In genomic region chr1:161979536-161979935, GRCm38 (mm10) we compare ENCODE assay signal across 25 mouse cellular contexts. TPM values are rescaled to one million over a fixed set of nuclear protein-coding genes. Genes with fewer than 3 reads are reported as not detected.
DNase-seq lines count a peak whose midpoint lies in the region; ATAC-seq and TF ChIP-seq lines count a peak whose summit lies in the region.
"Had no signal": no experiment of that assay in that cellular context is flagged by ENCODE, and none has a peak within 500 bp of the region (broad histone marks: within the 10 kb centered on the region; RNA-seq: fewer than 3 reads in every experiment).

Gene 4930558K02Rik (minus strand): TSS chr1:161979636.

- no peak for ATAC-seq in embryonic facial prominence, embryonic 15.5 days (ENCODE audit: insufficient number of reproducible peaks, low FRiP score, low TSS enrichment, low read depth)
- no peak for ATAC-seq in limb, embryonic 12.5 days (ENCODE audit: insufficient number of reproducible peaks, insufficient read depth, low FRiP score, low TSS enrichment, low read depth)
- ATAC-seq: forebrain, embryonic 15.5 days; intestine, embryonic 16.5 days had no signal

- TF ChIP-seq POLR2A in testis, adult 2 months (IDR thresholded peaks at IDR 0.05; ENCODE audit: control insufficient read depth, low read depth, low read length): no peak

- H3K4me3 ChIP-seq in testis, adult 2 months (ENCODE audit: control insufficient read depth, low read depth, low read length): peak within 1 kb of the TSS; percentile 46
- H3K4me3 ChIP-seq in embryonic facial prominence, embryonic 15.5 days (replicated peaks): no peak within 1 kb of the TSS
- no peak within 1 kb of the TSS for H3K4me3 ChIP-seq in limb, embryonic 12.5 days (replicated peaks)
- H3K4me3 ChIP-seq: erythroblast, embryonic 14.5 days; forebrain, embryonic 15.5 days; heart, adult 2 months; heart, embryonic 12.5 days; hindbrain, embryonic 10.5 days; hindbrain, embryonic 15.5 days had no signal

- H3K4me1 ChIP-seq in testis, adult 2 months (ENCODE audit: control insufficient read depth, insufficient read depth, low read length): peaks cover 12% of the 10 kb centered on the region
- H3K4me1 ChIP-seq in embryonic facial prominence, embryonic 15.5 days: peaks cover 44% of the 10 kb centered on the region
- H3K4me1 ChIP-seq in limb, embryonic 12.5 days (replicated peaks): peaks cover 67% of the 10 kb centered on the region

- H3K9ac ChIP-seq in embryonic facial prominence, embryonic 15.5 days: no peak within 1 kb of the TSS
- H3K9ac ChIP-seq in limb, embryonic 12.5 days (replicated peaks): no peak within 1 kb of the TSS
- H3K9ac ChIP-seq: forebrain, embryonic 15.5 days; heart, embryonic 12.5 days; hindbrain, embryonic 15.5 days had no signal

- H3K27ac ChIP-seq in testis, adult 2 months (ENCODE audit: control insufficient read depth, insufficient read depth, low read depth, low read length): no peak within 1 kb of the TSS
- peak within 1 kb of the TSS; percentile 80 for H3K27ac ChIP-seq in embryonic facial prominence, embryonic 15.5 days (replicated peaks)
- peak within 1 kb of the TSS; percentile 91 for H3K27ac ChIP-seq in limb, embryonic 12.5 days
- H3K27ac ChIP-seq: forebrain, embryonic 15.5 days; heart, adult 2 months; hindbrain, embryonic 10.5 days; hindbrain, embryonic 15.5 days had no signal

- H3K9me3 ChIP-seq in embryonic facial prominence, embryonic 15.5 days (replicated peaks): no peaks in the 10 kb centered on the region
- no peaks in the 10 kb centered on the region for H3K9me3 ChIP-seq in limb, embryonic 12.5 days
- H3K9me3 ChIP-seq: forebrain, embryonic 15.5 days; heart, embryonic 12.5 days; hindbrain, embryonic 10.5 days; hindbrain, embryonic 15.5 days had no signal

- no peak within 1 kb of the TSS for H3K4me2 ChIP-seq in embryonic facial prominence, embryonic 15.5 days (replicated peaks)
- no peak within 1 kb of the TSS for H3K4me2 ChIP-seq in limb, embryonic 12.5 days
- H3K4me2 ChIP-seq: forebrain, embryonic 15.5 days; heart, embryonic 12.5 days; hindbrain, embryonic 15.5 days had no signal

- H3K27me3 ChIP-seq in testis, adult 2 months (ENCODE audit: control insufficient read depth, insufficient read depth, low read length): no peaks in the 10 kb centered on the region
- H3K27me3 ChIP-seq in embryonic facial prominence, embryonic 15.5 days: no peaks in the 10 kb centered on the region
- H3K27me3 ChIP-seq in limb, embryonic 12.5 days: no peaks in the 10 kb centered on the region
- H3K27me3 ChIP-seq: forebrain, embryonic 15.5 days; heart, embryonic 12.5 days; hindbrain, embryonic 15.5 days had no signal

- 79% methylated on average over 1 of the region's 1 CpGs for WGBS in embryonic facial prominence, embryonic 15.5 days
- 86% methylated on average over 1 of the region's 1 CpGs for WGBS in limb, embryonic 12.5 days

- H3K36me3 ChIP-seq in testis, adult 2 months (ENCODE audit: control insufficient read depth, insufficient read depth, low read length): no peaks in the 10 kb centered on the region
- H3K36me3 ChIP-seq in embryonic facial prominence, embryonic 15.5 days: no peaks in the 10 kb centered on the region
- H3K36me3 ChIP-seq in limb, embryonic 12.5 days: no peaks in the 10 kb centered on the region
- H3K36me3 ChIP-seq: forebrain, embryonic 15.5 days; heart, embryonic 12.5 days; hindbrain, embryonic 10.5 days; hindbrain, embryonic 15.5 days had no signal

- DNase-seq in testis, postnatal 10 days (ENCODE audit: low spot score): no peak
- DNase-seq in adrenal gland, postnatal 4 days (ENCODE audit: low spot score in 2 of 2): no peak
- no peak for DNase-seq in layer of hippocampus, adult 9-10 months (ENCODE audit: low spot score)
- DNase-seq in gastrocnemius, postnatal 10 days: no peak
- DNase-seq: adrenal gland, adult 8-10 months; cerebellum, adult 11-12 months; cerebellum, adult 9-10 months; cerebellum, postnatal 25 days; heart, adult 2 months had no signal

- no peak for TF ChIP-seq CTCF in testis, adult 2 months (IDR thresholded peaks at IDR 0.05; ENCODE audit: control insufficient read depth, insufficient read depth, insufficient replicate concordance, low read depth, low read length)

RNA-seq across cellular contexts. Expression of gene 4930558K02Rik, which starts in this region (rescaled TPM):
- 12.8 and 18.1 TPM in 2 replicates for polyA plus RNA-seq in testis, adult 2 months (2012; rRNA removed)
- polyA plus RNA-seq in embryonic facial prominence, embryonic 15.5 days (2015; fragmentation: Nextera tagmentation; extraction: Ambion mirVana): not detected in 2 replicates
- polyA plus RNA-seq in limb, embryonic 12.5 days (2016; fragmentation: Nextera tagmentation; extraction: Ambion mirVana): not detected in 2 replicates
- total RNA-seq in adrenal gland, postnatal 4 days (2021): under 1 TPM in 1 of 2 experiments, not detected in 1; 0.31 TPM
- total RNA-seq in gastrocnemius, postnatal 10 days (2021): not detected
- total RNA-seq: adrenal gland, adult 8-10 months; adrenal gland, postnatal 36 days; ES-E14; gastrocnemius, adult 8-10 months; heart, adult 2 months; heart, postnatal 25 days had no signal
- polyA plus RNA-seq: brain, embryonic 14.5 days; erythroblast, embryonic 14.5 days; forebrain, embryonic 11.5 days; heart, adult 2 months; heart, embryonic 12.5 days; heart, embryonic 16.5 days; hindbrain, embryonic 10.5 days; intestine, embryonic 16.5 days had no signal

Comparison
In these comparisons a context has a peak if more than half of its experiments do, and no peak if none do; other contexts are left out.
1. RNA of gene 4930558K02Rik (polyA plus RNA-seq): 12.8 to 18.1 TPM in testis, adult 2 months; not detected in embryonic facial prominence, embryonic 15.5 days and not detected in limb, embryonic 12.5 days; every median in the first group is over 10 times any median in the second.